Mouse (Mus musculus): ENCODE measurements around the gene Cdyl2. TPM values are rescaled to one million over a fixed set of nuclear protein-coding genes. Genes with fewer than 3 reads are reported as not detected.
A peak's percentile ranks its signal among the peaks of the same experiment; 100 is the strongest.

The Cdyl2 gene
- total RNA-seq (2022) = 10 to 100 TPM in 1 of 4 experiments, 1 to 10 TPM in 3; 9.2 to 10.3 (median 9.5) TPM

- peak; percentile 78 to 87 for DNase-seq (ENCODE audit: low spot score in 2 of 2)
These were observed at the start of gene Cdyl2 for GRCm38 (mm10) chr8:116732684-116733647. Gene Cdyl2 (minus strand): TSS chr8:116732991.

- DNase-seq (ENCODE audit: low spot score in 2 of 2) = no peak
These were observed 47.8 kb upstream of the Cdyl2 start for GRCm38 (mm10) chr8:116780594-116780993.

- DNase-seq (ENCODE audit: low spot score in 2 of 2) = no peak
These were observed 41.4 kb upstream of the Cdyl2 start for GRCm38 (mm10) chr8:116774220-116774619.

- DNase-seq (ENCODE audit: low spot score in 2 of 2) = no peak
These were observed 39.9 kb upstream of the Cdyl2 start for GRCm38 (mm10) chr8:116772727-116773126.

GRCm38 (mm10) chr8:116771797-116772343 lies 39.1 kb upstream of the Cdyl2 start:
- no peak for DNase-seq (ENCODE audit: low spot score in 2 of 2)

GRCm38 (mm10) chr8:116770756-116771155 lies 38.0 kb upstream of the Cdyl2 start:
- DNase-seq (ENCODE audit: low spot score in 2 of 2) = no peak

- no peak for DNase-seq (ENCODE audit: low spot score in 2 of 2)
These were observed 23.4 kb upstream of the Cdyl2 start for GRCm38 (mm10) chr8:116756174-116756573.

GRCm38 (mm10) chr8:116755557-116755956 lies 22.8 kb upstream of the Cdyl2 start:
- peak in 1 of 2 experiments; percentile 29 for DNase-seq (ENCODE audit: low spot score in 2 of 2)

- no peak for DNase-seq (ENCODE audit: low spot score in 2 of 2)
These were observed 7.9 kb upstream of the Cdyl2 start for GRCm38 (mm10) chr8:116740726-116741125.

- no peak for DNase-seq (ENCODE audit: low spot score in 2 of 2)
These were observed 2.5 kb upstream of the Cdyl2 start for GRCm38 (mm10) chr8:116735306-116735705.

- DNase-seq (ENCODE audit: low spot score in 2 of 2) = no peak
These were observed 1.4 kb upstream of the Cdyl2 start for GRCm38 (mm10) chr8:116734176-116734575.

- no peak for DNase-seq (ENCODE audit: low spot score in 2 of 2)
These were observed 840 bp upstream of the Cdyl2 start for GRCm38 (mm10) chr8:116733648-116734014.

GRCm38 (mm10) chr8:116731976-116732683 lies 661 bp downstream of the Cdyl2 start:
- no peak for DNase-seq (ENCODE audit: low spot score in 2 of 2)

- DNase-seq (ENCODE audit: low spot score in 2 of 2) = no peak
These were observed 11.3 kb downstream of the Cdyl2 start for GRCm38 (mm10) chr8:116721451-116721850.

GRCm38 (mm10) chr8:116707496-116707895 lies 25.3 kb downstream of the Cdyl2 start:
- DNase-seq (ENCODE audit: low spot score in 2 of 2) = no peak

GRCm38 (mm10) chr8:116702501-116702900 lies 30.3 kb downstream of the Cdyl2 start:
- no peak for DNase-seq (ENCODE audit: low spot score in 2 of 2)

GRCm38 (mm10) chr8:116692931-116693330 lies 39.9 kb downstream of the Cdyl2 start:
- no peak for DNase-seq (ENCODE audit: low spot score in 2 of 2)

- DNase-seq (ENCODE audit: low spot score in 2 of 2) = no peak
These were observed 43.0 kb downstream of the Cdyl2 start for GRCm38 (mm10) chr8:116689741-116690140.

GRCm38 (mm10) chr8:116676174-116676573 lies 56.6 kb downstream of the Cdyl2 start:
- no peak for DNase-seq (ENCODE audit: low spot score in 2 of 2)

GRCm38 (mm10) chr8:116673966-116674805 lies 58.6 kb downstream of the Cdyl2 start:
- no peak for DNase-seq (ENCODE audit: low spot score in 2 of 2)

- DNase-seq (ENCODE audit: low spot score in 2 of 2) = no peak
These were observed 59.3 kb downstream of the Cdyl2 start for GRCm38 (mm10) chr8:116673493-116673892.

All from layer of hippocampus, adult 8-10 months (tissue).